Mouse (Mus musculus) spleen, adult 2 months (tissue): ENCODE data around the gene Prkce.

Source experiments
- CTCF ChIP-seq: fragments of 200-500 bp; IDR thresholded peaks from 2 replicates; pipeline ENCODE4 v1.5.1; 2011; ENCODE audit warnings: mild to moderate bottlenecking, inconsistent platforms; ENCODE audit not compliant: insufficient read depth, insufficient read length, insufficient replicate concordance; ENCODE audit errors: extremely low read depth
- POLR2A ChIP-seq: fragments of 200-500 bp; IDR thresholded peaks from 2 replicates; pipeline ENCODE4 v1.6.1; 2011; ENCODE audit warnings: low read depth, low read length, inconsistent platforms

DNA sequence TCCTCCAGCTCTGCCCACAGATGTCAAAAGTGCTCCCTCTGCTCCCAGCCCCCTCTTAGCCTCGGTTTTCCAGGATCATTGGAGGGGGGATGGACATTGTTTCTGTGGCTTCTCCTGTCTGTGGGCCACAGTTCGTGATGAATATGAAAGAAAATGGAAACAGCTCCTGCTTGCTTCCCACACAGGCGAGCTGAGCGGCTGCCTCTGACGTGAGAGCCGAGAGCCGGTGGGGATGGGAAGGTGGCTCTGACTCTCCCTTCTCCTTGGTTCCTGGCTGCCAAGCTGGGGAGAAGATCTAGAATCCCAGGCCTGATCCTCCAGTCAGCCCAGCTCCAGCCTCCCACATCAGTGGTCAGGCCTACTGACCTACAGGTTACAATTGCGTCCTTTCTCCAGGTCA lies 61.3 kb downstream of the Prkce start:
- no peak for TF ChIP-seq POLR2A
- TF ChIP-seq CTCF, result no peak
